Mouse (Mus musculus) small intestine, adult 2 months (tissue): ENCODE data around the gene Tulp4. TPM values are rescaled to one million over a fixed set of nuclear protein-coding genes. Genes with fewer than 3 reads are reported as not detected.

Experiments
- H3K27ac ChIP-seq: fragments of 200-500 bp; 2 replicates; pipeline ENCODE4 v1.5.1; 2012; ENCODE audit warnings: low read depth, low read length, control low read depth, inconsistent platforms; ENCODE audit not compliant: insufficient read depth
- H3K27me3 ChIP-seq: fragments of 200-500 bp; 2 replicates; pipeline ENCODE4 v1.6.1; 2012; ENCODE audit warnings: mild to moderate bottlenecking, moderate library complexity, low read length, inconsistent platforms; ENCODE audit not compliant: control insufficient read depth, insufficient read depth
- H3K36me3 ChIP-seq: fragments of 200-500 bp; 2 replicates; pipeline ENCODE4 v1.6.1; 2012; ENCODE audit warnings: mild to moderate bottlenecking, low read length, control low read depth, inconsistent platforms; ENCODE audit not compliant: control insufficient read depth, insufficient read depth
- H3K4me1 ChIP-seq: fragments of 200-500 bp; 2 replicates; pipeline ENCODE4 v1.6.1; 2012; ENCODE audit warnings: low read length, inconsistent platforms, mixed read lengths; ENCODE audit not compliant: control insufficient read depth, insufficient read depth, insufficient read length
- H3K4me3 ChIP-seq: fragments of 200-500 bp; 2 replicates; pipeline ENCODE4 v1.5.1; 2012; ENCODE audit warnings: low read depth, mild to moderate bottlenecking, control low read depth, inconsistent platforms, low read length, moderate library complexity
- CTCF ChIP-seq: fragments of 200-500 bp; IDR thresholded peaks from 2 replicates; pipeline ENCODE4 v1.5.1; 2012; ENCODE audit warnings: low read depth, mild to moderate bottlenecking, control low read depth, inconsistent platforms, low read length, moderate library complexity, mixed read lengths; ENCODE audit not compliant: insufficient replicate concordance, insufficient read length; ENCODE audit errors: extremely low read depth
- POLR2A ChIP-seq: fragments of 200-500 bp; IDR thresholded peaks from 2 replicates; pipeline ENCODE4 v1.6.1; 2012; ENCODE audit warnings: low read depth, mild to moderate bottlenecking, control low read depth, inconsistent platforms, low read length, moderate library complexity
- WGBS: fragments of 180-500 bp; shearing (Covaris S2); methylation state at CpG from one replicate; pipeline ENCODE4 v1.1.7; 2018; 5-methylcytosine and 5-hydroxymethylcytosine counted together
- polyA plus RNA-seq: library from polyadenylated mRNA; depleted of rRNA; stranded (reverse); fragments of >200 nt; gene quantifications from 2 replicates; pipeline ENCODE4 v1.2.3, GENCODE M21; 2012; rRNA removed

The Tulp4 gene
- polyA plus RNA-seq, result 22.6 and 45.3 TPM in 2 replicates

DNA sequence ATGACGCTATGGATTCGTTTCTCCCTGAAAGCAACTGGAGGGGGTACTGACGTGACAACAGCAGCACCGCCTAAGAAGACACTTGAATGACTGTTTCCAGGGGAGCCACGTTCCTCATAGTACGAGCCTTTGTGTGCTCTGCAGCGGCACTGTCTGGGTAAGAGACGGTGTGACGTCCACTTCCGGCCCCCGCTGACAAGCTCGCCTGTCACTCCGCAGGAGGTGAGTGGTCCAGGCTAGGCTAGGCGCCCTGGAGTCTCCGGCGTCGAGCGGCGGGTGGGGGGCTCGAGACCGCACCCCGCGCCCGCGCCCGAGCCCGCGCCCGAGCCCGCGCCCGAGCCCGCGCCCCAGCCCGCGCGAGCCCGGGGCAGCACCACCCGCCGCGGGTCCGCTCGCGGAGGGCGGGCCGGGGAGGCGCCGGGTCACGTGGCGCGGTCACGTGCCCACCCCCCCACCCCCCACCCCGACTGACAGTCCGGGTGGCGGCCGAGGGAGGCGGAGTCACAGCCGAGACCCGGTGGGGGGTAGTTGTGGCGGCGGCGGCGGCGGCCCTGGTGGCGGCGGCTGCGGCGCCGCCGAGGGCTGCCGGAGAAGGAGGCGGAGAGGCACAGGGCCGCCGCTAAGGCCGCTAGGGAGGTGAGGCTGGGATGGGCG is at the start of gene Tulp4:
TSS of gene Tulp4 (plus strand) at position 77 of the 654 bp plus-strand sequence.
- TF ChIP-seq POLR2A, result peak; percentile 38; the same call in 1 of the 2 replicates
- no peak for TF ChIP-seq CTCF
- 1% methylated on average over 65 of the region's 76 CpGs for WGBS
- Histone ChIP-seq H3K27ac (peak within 1 kb of the TSS; percentile 79), H3K4me3 (peak within 1 kb of the TSS; percentile 80), H3K4me1 (no peaks in the 10 kb centered on the region), H3K36me3 (0 out of 2 replicates have a peak, but pooled peaks cover 2% of the 10 kb centered on the region), H3K27me3 (0 out of 2 replicates have a peak, but pooled peaks cover 3% of the 10 kb centered on the region)

DNA sequence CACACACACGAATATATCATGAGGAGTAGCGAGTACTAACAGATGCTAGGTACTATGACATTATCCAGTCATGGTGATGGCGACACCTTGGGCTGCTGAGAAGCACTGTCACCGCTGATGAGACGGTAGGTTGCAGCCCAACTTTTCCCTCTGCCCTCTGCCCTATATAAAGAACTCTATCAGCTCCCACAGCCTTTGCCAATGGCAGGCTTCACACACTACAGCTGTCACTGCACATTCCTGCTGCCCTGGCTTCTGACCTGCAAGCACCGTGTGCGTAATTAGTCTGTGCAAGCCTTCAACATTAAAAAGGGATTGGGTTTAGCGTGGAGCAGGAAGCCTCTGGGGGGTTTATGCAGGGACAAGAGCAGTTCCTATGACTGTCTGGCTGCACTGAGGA is 43.4 kb upstream of the Tulp4 start:
- 91% methylated on average over 8 of the region's 8 CpGs for WGBS
- Histone ChIP-seq H3K4me1 (no peaks in the 10 kb centered on the region), H3K27me3 (no peaks in the 10 kb centered on the region), H3K36me3 (peaks cover 3% of the 10 kb centered on the region), H3K27ac (no peak overlapping the region), H3K4me3 (no peak overlapping the region)
- TF ChIP-seq POLR2A (no peak), CTCF (no peak)

DNA sequence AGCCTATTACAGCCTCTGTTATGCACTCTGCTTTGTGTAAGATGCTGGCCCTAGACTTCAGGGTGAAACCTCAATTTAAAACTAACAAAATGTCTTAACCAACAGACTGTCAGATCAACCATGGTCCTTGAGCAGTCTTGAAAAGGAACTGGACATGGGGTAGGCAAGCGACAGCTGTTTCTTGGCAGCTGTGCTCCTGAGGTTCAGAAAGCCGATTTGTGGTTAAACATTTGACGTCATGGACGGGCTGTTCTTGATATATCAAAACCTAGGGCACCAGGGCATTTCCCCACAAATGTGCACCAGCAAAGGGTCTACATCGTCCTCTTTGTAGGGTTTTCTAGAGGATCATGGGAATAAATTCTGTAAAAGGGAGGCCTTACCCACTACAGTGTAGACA is 42.7 kb upstream of the Tulp4 start:
- H3K4me3 ChIP-seq, result no peak overlapping the region
- no peaks in the 10 kb centered on the region for H3K4me1 ChIP-seq
- TF ChIP-seq POLR2A (no peak), CTCF (no peak)
- WGBS, result 84% methylated on average over 5 of the region's 5 CpGs
- H3K36me3 ChIP-seq, result peaks cover 3% of the 10 kb centered on the region
- no peaks in the 10 kb centered on the region for H3K27me3 ChIP-seq
- no peak overlapping the region for H3K27ac ChIP-seq

DNA sequence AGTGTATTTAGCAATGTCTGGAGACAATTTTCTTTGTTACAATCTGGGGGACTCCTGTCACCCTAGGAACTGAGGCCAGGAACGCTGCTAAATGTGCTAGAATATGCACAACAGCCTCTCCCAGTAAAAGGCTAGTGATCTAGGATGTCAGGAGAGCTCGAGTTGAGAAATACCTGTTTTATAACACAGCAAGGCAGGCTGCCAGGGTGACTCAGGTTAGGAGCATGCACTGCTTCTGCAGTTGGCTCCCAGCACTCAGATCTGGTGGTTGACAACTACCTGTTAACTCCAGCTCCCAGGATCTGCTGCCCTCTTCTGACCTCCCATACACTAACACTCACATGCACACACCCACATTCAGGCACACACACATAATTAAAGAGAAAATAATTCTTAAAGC is 40.2 kb upstream of the Tulp4 start:
- 74% methylated on average over 2 of the region's 2 CpGs for WGBS
- no peak for TF ChIP-seq CTCF
- no peak for TF ChIP-seq POLR2A
- H3K4me1 ChIP-seq, result no peaks in the 10 kb centered on the region
- H3K4me3 ChIP-seq, result no peak overlapping the region
- no peak overlapping the region for H3K27ac ChIP-seq
- H3K27me3 ChIP-seq, result no peaks in the 10 kb centered on the region
- peaks cover 13% of the 10 kb centered on the region for H3K36me3 ChIP-seq

DNA sequence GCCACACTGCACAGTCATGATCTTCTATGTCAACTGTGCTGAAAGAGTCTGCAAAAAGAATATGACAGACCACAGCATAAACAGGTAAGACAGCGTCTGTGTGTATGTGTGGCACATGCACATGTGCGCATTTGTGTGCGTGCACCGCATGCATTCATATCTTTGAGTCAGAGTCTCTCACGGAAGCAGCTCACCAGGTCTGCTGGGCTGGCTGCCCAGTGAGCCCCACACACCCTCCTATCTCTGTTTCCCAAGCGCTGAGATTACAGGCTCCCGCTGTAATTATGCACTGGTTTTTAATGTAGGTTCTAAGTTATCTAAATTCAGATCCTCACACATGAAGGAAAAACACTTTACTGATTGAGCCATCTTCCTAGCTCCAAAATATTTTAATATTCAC is 38.6 kb upstream of the Tulp4 start:
- Histone ChIP-seq H3K4me3 (no peak overlapping the region), H3K27me3 (no peaks in the 10 kb centered on the region), H3K4me1 (no peaks in the 10 kb centered on the region), H3K27ac (no peak overlapping the region), H3K36me3 (peaks cover 15% of the 10 kb centered on the region)
- no peak for TF ChIP-seq POLR2A
- no peak for TF ChIP-seq CTCF
- 92% methylated on average over 7 of the region's 7 CpGs for WGBS

DNA sequence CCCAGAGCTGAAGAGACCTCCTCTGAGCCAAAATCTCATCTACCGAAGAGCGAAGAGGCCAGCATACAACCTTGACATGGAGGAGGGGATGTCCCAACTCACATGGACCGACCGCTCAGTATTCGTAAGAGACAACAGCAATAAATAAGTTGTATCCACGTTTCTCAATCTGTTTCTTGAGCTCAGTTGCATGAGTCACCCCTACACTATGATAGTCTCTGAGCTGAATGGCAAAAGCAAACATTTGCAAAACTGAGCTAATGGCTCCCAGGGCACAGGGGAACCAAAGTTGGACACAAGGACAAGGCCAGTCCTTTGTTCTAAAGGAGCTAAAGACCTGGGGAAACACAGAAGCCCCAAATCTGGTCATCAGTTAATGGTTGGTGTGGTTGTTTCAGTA is 36.4 kb upstream of the Tulp4 start:
- Histone ChIP-seq H3K4me1 (no peaks in the 10 kb centered on the region), H3K4me3 (no peak overlapping the region), H3K27ac (no peak overlapping the region), H3K36me3 (peaks cover 18% of the 10 kb centered on the region), H3K27me3 (no peaks in the 10 kb centered on the region)
- 87% methylated on average over 6 of the region's 6 CpGs for WGBS
- TF ChIP-seq CTCF, result no peak
- no peak for TF ChIP-seq POLR2A

DNA sequence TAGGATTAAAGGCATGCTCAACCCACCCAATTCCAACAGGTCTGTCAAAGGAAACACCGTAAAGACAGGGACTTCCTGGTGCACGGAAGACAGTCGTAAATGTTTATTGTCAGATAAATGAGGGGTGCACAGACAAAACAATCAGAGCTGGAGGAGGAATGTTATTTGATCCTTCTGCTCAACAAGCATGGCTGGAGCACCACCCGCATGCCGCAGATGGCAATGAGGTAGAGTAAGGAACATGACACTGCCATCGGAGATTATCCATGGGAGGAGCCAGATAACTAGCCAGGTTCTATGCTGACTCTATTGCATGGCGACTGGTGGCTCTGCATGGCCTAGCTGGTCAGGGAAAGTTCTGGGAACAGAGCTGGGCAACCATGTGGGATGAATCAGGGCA is 32.8 kb upstream of the Tulp4 start:
- TF ChIP-seq CTCF, result no peak
- TF ChIP-seq POLR2A, result no peak
- WGBS, result 33% methylated on average over 7 of the region's 7 CpGs
- Histone ChIP-seq H3K27ac (no peak overlapping the region), H3K4me1 (no peaks in the 10 kb centered on the region), H3K36me3 (peaks cover 16% of the 10 kb centered on the region), H3K27me3 (no peaks in the 10 kb centered on the region), H3K4me3 (no peak overlapping the region)
